In the genomic region with DNA sequence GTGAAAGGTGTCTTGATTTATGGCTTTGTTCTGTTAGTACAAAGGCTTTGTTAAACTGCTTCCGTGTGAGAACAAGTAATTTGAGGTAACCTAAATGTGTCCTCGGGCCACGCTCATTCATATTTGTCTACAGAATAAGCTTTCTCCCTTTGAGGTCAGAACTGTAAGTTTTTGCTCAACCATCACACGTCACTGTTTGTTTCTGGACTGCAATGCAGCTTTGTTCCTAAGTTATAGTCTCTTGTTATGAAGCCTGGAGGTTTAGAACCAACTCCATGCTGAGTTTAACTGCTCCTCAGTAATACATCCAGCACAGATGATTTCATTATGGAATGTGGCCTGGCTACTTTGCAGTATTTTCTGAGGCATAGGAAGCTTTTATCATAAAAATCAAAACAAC, we compare ENCODE assay signal across 12 mouse cellular contexts.
A peak's percentile ranks its signal among the peaks of the same experiment; 100 is the strongest.
DNase-seq lines count a peak whose midpoint lies in the region; ATAC-seq and TF ChIP-seq lines count a peak whose summit lies in the region.
"Had no signal": no experiment of that assay in that cellular context is flagged by ENCODE, and none has a peak within 500 bp of the region (broad histone marks: within the 10 kb centered on the region; RNA-seq: fewer than 3 reads in every experiment).

No protein-coding gene starts in this region.

- TF ChIP-seq CTCF in kidney, postnatal 0 days (IDR thresholded peaks at IDR 0.05; ENCODE audit: low read depth) = no peak

- peaks cover 65% of the 10 kb centered on the region for H3K4me1 ChIP-seq in heart, embryonic 10.5 days
- peaks cover 22% of the 10 kb centered on the region for H3K4me1 ChIP-seq in kidney, postnatal 0 days (replicated peaks; ENCODE audit: insufficient read depth, low read length)
- H3K4me1 ChIP-seq in limb, embryonic 12.5 days (replicated peaks) = peaks cover 81% of the 10 kb centered on the region

- H3K36me3 ChIP-seq in heart, embryonic 10.5 days = no peaks in the 10 kb centered on the region
- H3K36me3 ChIP-seq in kidney, postnatal 0 days (ENCODE audit: insufficient read depth, low read length) = no peaks in the 10 kb centered on the region
- no peaks in the 10 kb centered on the region for H3K36me3 ChIP-seq in limb, embryonic 12.5 days

- no peak overlapping the region for H3K4me2 ChIP-seq in kidney, postnatal 0 days (ENCODE audit: low read length)
- H3K4me2 ChIP-seq in limb, embryonic 12.5 days = peak overlapping the region; percentile 41; the same call in 1 of the 2 replicates

- 67% methylated on average over 4 of the region's 4 CpGs for WGBS in heart, embryonic 10.5 days
- 48% methylated on average over 4 of the region's 4 CpGs for WGBS in kidney, postnatal 0 days
- 24% methylated on average over 4 of the region's 4 CpGs for WGBS in limb, embryonic 12.5 days

- no peak for ATAC-seq in kidney, postnatal 0 days (replicated peaks; ENCODE audit: low FRiP score, low read depth)
- ATAC-seq in limb, embryonic 12.5 days (ENCODE audit: insufficient number of reproducible peaks, insufficient read depth, low FRiP score, low TSS enrichment, low read depth) = no peak

- 0 out of 2 replicates have a peak overlapping the region, but pooled peaks have one; percentile 19 for H3K4me3 ChIP-seq in heart, embryonic 10.5 days
- H3K4me3 ChIP-seq in kidney, postnatal 0 days (replicated peaks; ENCODE audit: low read depth, low read length) = no peak overlapping the region
- H3K4me3 ChIP-seq in limb, embryonic 12.5 days (replicated peaks) = no peak overlapping the region
- H3K4me3 ChIP-seq: myocyte had no signal

- DNase-seq in heart, embryonic 10.5 days (ENCODE audit: low spot score) = no peak
- no peak for DNase-seq in heart, adult 9 months (ENCODE audit: low spot score in 2 of 2)
- DNase-seq in kidney, postnatal 0 days (ENCODE audit: low spot score) = no peak
- DNase-seq in kidney, postnatal 36 days = no peak
- peak; percentile 11 for DNase-seq in Muller cell, postnatal 12 days (ENCODE audit: inconsistent ontology term)
- DNase-seq in adrenal gland, postnatal 14 days = no peak
- no peak for DNase-seq in spleen, postnatal 4 days (ENCODE audit: low spot score in 2 of 2)
- DNase-seq: heart, adult 18-20 months; kidney, adult 11 months; layer of hippocampus, postnatal 36 days had no signal

- no peak overlapping the region for H3K9ac ChIP-seq in kidney, postnatal 0 days (ENCODE audit: low read depth, low read length)
- no peak overlapping the region for H3K9ac ChIP-seq in limb, embryonic 12.5 days (replicated peaks)

- H3K27me3 ChIP-seq in heart, embryonic 10.5 days (ENCODE audit: insufficient read depth, poor library complexity, severe bottlenecking) = no peaks in the 10 kb centered on the region
- H3K27me3 ChIP-seq in kidney, postnatal 0 days (ENCODE audit: insufficient read depth, low read length) = no peaks in the 10 kb centered on the region
- H3K27me3 ChIP-seq in limb, embryonic 12.5 days = peaks cover 2% of the 10 kb centered on the region; the same call in 1 of the 2 replicates

- no peaks in the 10 kb centered on the region for H3K9me3 ChIP-seq in heart, embryonic 10.5 days
- no peaks in the 10 kb centered on the region for H3K9me3 ChIP-seq in kidney, postnatal 0 days (replicated peaks; ENCODE audit: low read length)
- H3K9me3 ChIP-seq in limb, embryonic 12.5 days = no peaks in the 10 kb centered on the region

- peak overlapping the region; percentile 48; the same call in 1 of the 2 replicates for H3K27ac ChIP-seq in heart, embryonic 10.5 days
- peak overlapping the region; percentile 79 for H3K27ac ChIP-seq in kidney, postnatal 0 days
- H3K27ac ChIP-seq in limb, embryonic 12.5 days = peak overlapping the region; percentile 93
